Mouse (Mus musculus): ENCODE results near the gene Cdc5l.

Gene Cdc5l

DNA sequence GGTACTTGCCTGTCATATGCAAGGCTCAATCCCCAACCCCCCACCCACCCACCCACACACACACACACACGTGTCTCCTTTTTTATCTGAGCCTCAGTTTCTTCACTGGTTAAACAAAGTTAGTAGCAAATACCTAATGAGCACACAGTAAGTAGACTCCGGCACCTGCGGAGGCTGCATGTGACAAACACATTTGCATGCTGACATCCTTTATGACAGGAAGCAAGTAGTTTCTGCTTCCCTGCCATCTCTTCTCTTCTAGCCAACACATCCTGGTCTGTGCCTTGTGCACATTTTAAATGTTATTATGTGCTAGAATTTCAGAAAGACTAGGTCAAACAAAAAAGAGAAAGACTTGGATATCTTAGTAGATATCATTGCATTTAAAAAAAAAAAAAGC lies 72.6 kb downstream of the Cdc5l start:
- no peak for DNase-seq (ENCODE audit: low spot score)

DNA sequence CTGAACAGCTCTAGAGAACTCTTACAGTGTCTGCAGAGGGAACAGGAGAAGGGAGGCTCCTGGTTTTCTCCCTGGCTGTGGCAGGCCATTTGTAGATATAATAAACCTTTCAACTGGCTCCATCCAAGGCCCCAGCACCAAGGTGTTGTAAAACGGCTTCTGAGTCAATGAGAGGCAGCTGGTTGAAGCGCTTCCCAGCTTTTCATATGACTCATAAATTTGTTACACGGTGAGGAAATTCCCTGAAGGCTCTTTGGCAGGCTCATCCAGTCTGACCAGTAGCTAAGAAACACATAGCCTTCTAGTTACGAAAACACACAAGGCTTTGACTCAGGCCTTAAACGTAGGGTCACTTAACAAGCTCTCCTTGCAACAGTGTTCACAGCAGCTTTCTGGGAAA lies 74.1 kb downstream of the Cdc5l start:
- DNase-seq (ENCODE audit: low spot score), result no peak

DNA sequence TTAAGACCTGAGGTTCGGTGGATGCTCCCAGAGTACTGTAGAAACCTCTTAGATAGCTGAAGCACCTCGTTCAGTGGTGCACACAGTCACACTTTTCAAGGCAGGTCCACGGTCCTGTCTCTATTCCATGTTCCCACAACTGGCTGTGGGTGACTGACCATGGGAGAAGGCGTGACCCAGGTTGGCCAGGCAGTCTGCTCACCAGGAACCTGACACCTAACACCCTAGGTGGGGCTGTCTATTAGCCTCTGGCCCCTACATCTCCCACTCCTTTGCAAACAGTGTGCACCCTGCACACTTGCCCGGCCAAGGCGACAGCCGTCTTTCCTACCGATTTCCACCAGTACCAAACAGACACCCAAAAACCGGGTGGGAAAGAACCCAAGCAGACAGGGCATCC lies 77.1 kb downstream of the Cdc5l start:
- DNase-seq (ENCODE audit: low spot score), result no peak

DNA sequence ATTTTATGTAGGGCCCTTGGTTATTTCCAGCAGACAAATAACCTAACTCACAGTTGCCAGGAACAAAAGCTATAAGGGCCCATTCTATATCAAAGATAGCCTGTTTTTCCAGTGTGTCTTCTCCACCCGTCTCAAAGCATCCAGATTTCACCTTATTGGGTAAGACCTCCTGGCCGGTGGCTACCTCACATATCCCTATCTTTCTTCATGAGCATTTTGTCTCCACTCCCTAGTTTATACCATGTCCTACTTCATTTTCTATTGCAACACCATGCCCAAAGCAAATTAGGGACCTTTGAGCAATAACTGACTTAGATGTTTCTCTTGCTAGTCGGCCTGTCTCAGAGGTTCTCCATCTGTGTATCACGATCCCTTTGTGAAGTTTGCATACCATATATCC lies 85.6 kb downstream of the Cdc5l start:
- DNase-seq (ENCODE audit: low spot score), result no peak

Data from yolk sac, embryonic 10.5 days (tissue).